Mouse (Mus musculus) frontal cortex, postnatal 14 days (tissue): ENCODE measurements at regions not wholly inside any gene's neighbourhood (a gene's known extent, or its start where the extent isn't known, plus 50 kb on each side); places are given as distances from the start of the nearest gene placed in this dataset.

Experiments used
- DNase-seq, 2 experiments: peaks; one replicate each; pipeline ENCODE4 v3.0.0; 2022; ENCODE audit warnings: low spot score in 2 of 2

DNA sequence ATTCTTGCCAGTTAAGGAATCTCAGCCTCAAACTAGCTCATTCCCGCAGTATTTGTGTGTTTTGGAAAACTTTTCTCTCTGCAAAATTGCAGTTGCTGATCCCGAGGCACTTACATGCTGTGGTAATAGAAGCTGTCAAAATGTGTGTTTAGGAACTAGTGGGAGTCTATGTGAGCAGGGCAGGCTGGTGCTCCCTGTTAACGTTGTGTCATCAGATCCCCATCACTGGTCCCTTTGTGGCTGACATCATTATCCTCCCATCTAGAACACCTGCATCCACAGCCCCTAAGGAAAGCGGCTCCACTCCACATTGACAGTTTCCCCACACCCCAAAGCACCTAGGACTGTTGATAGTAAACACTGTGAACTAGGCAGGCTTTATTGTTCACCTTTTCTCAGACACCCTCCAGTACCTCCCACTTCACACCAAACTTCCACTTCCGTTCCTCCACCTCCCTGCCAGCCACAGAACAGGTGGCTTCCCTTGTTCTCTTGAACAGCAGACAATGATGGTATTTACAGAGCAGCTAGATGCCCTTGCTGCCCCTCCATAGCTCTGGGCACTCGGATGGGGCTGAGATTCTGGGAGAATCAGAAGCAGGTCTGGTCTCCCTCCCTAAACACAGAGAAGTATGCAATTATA is 275.8 kb downstream of the Gm19410 start:
- DNase-seq = no peak

DNA sequence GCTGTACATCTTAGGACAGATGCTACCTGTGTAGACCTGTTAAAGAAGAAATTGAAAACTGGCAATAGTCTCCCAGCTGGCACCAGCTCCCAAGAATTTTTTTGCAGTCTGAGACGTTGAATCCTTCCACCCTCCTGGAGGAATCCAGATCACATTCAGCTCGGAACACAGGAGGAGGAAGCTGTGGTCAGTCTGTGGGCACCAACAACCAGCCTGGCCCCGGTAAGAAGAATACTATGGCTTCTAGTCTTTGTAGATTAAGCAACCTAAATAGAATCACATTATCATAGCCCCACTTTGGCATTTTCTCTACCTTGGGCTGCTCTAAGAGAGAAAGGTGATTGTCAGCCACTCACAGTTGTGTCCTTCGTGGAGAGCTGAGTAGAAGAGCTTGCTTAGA is 277.0 kb downstream of the Gm19410 start:
- no peak for DNase-seq
